Mouse (Mus musculus) regulatory T cell (primary cell): ENCODE data around the gene Pax7.

Experiments used
- in situ Hi-C: fragments of 300-600 bp; cut with MboI, MseI; formaldehyde crosslinking; loops from one replicate; pipeline ENCODE4 v1.15.1; 2025; ENCODE audit warnings: high pct_unique_total_duplicates

Gene Pax7

DNA sequence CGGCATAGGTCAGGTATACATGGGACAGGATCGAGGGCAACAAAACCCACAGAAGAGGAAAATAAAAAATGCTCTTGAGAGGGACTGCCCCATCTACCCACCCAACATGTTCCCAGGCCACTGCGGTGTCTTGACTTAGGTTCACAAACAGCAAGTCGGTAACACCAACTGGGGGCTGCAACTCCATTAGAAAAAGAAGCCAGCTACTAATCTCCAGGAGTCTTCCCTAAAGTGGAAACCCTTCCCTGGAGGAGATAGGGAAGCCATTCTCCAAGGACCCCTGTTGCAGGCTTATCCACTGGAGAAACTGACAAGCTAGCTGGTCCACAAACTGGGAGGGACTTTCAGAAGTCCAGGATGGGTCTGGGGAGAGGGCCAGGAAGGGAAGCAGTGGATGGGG lies 21.4 kb downstream of the Pax7 start:
- in situ Hi-C loops, result no loop called here

DNA sequence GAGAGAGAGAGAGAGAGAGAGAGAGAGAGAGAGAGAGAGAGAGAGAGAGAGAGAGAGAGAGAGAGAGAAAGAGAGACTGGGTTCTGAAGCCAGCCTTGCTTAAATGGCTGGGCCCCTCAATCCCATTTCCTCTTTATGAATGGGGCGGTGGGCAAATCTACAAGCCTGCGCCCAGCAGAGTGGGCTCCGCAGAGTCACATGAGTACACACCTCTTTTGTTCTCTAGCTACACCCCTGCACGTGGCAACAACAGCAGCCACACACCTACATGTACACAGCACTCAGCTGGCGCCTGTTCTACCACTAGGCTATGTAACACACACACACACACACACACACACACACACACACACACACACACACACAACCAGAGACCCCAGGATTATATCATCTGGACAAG lies 21.9 kb downstream of the Pax7 start:
- in situ Hi-C loops, result no loop called here

DNA sequence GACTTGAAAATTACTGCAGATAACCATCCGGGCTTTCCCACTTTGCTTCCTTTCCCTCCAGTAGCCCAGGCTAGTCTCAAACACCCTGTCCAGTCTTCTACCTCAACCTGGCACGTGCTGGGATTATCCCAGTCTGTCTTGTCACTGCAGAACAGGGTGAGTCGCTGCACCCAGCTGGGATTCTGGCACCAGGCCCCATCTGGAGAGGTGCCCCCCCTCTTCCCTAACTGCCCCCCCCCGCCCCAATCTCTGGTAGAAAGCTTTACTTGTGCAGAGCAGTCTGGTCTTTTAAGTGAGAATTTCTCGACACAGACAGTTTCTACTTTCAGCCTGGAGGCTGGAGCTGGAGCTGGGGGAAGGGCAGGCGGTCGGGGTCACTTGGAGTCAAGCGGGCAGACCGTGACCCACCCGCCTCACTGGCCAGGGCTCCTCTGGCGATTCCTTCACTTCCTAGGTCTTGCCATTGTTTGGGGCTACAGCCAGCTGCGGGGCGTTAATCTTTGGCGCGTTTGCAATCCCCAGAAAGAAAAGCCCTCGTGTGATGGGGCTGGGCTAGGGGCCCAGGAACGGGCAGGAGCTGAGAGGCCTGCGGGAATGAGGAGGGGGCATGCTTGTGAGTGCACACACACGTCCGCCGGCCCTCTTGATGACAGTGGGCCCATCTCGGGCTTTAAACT lies 22.4 kb downstream of the Pax7 start:
- in situ Hi-C loops, result no loop called here

DNA sequence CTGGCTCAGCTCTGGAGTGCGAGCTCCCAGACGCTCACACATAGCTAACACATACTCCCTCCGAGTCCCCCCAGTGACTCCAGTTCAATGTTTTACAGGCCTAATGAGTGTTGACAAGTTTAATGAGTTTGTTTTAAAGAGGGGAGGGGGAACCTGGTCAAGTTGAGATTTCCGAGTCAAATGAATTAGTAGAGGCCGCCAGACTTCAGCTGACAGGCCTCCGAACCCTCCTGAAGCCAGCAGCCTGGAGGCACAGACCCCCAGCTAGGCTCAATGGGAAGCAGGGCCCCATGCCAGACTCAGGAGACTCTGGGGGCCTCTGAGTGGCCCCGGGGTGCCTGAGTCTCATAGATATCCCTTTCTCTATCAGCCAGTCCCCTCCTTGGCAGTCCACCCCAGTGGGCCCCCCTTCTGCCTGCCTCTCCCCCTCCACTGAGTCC lies 23.9 kb downstream of the Pax7 start:
- in situ Hi-C loops, result no loop called here

DNA sequence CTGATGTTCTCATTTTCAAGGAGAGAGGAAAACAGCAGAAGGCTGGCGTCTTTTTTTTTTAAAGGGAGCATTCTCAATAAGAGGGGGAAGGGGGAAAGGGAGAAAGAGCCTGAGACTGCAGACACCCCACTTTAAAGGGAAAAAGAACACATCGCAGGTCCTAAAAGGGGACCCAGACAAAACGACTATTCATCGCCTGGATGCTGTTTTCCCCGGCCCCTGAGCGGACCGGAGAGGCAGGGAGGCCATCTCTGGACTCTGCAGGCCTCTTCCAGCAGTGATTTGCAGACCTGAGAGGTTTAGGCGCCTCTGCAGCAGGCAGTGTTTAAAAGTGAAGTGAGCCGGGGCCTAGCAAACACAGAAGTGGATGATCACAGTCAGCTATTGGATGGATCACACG lies 25.5 kb downstream of the Pax7 start:
- in situ Hi-C loops, result no loop called here

DNA sequence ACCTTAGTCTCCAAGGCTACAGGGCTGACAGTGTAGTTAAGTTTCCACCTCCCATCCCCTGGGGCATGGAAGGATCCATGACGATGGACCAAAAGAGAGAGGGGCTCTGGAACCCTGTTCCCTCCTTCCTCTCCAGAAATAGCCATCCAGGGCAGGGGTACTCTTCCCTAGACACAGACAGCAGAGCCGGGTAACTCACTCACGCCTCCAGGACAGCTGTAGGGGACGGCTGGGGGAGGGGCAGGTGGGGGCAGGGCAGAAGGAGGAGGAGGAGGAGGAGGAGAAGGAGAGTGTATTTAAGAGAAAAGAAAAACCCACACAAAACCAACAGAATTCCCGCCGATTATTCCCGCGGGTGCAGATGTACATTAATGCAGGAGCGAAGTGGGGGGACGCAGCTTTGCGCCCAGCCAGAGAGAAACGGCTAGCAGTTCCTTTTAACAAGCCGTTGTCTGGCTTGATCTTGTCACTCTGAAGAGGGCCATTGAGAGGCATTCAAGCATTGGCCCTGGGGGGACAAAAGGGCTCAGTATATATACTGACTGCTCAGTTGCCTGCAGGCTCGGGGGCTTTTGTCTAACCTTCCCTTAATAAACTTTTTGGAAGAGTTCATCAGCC lies 26.0 kb downstream of the Pax7 start:
- in situ Hi-C loops, result no loop called here

DNA sequence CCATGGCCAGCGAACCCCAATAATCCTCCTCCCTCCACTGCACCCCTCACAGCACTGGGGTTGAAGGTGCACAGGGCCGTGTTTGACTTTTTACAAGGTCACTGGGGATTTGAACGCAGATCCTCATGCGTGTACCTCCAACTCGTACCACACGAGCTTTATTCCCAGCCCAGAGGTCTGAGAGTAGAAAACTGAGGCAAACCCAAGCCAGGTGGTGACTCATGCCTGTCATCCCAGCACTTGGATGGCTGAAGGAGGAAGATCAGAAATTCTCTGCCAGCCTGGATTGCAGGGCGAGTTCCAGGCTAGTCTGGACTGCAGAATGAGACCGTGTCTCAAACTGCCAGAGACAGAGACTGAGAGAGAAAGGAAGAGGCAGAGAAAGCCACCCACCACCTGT lies 28.4 kb downstream of the Pax7 start:
- in situ Hi-C loops, result no loop called here

DNA sequence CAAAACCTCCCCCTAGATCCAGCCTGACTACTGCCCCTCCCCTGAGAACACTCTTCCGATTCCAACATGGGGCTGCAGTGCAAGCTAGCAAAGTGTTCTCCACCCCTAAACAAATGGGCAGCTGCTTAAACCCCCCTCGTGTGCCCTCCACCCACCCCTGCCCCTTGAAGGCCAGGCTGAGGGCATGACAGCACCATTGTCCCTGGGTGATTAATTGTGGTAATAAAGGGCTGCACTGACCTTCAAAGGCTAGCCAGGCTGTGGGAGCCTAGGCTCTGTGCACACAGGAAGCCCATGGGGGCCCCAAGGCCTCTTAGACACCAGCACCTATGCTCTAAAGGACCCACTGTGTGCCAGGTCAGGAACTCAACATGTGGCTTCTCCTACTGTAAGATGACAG lies 29.3 kb downstream of the Pax7 start:
- in situ Hi-C loops, result no loop called here

DNA sequence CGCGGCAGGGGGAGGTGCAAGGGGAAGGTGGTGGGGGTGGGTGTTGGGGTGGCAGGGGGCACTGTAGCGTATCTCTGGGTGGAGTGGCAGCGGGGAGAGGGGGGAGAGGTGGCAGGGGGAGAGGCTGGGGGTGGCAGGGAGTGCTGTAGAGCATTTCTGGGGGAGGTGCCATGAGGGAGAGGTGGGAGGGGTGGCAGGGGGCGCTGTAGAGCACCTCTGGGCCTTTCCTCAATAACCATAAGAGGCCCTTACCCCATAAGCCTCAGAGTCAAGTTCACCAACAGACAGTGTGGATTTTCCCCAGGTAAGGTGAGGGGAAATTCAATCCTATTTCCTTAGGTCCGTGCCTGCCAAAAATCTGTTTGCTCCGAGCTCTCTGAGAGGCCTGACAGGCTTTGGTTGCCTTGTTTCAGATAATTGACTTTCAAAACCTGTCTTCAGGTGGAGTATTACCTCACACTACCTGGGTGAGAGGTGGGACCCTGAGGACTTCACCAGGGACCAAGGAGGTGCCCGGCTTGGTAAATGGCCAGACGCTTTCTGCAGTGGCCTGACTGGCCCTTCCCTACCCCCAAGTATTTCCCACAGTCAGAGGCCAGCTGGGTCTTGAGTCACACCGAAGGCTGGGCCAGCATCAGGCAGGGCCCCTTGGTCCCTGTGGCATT lies 33.8 kb downstream of the Pax7 start:
- in situ Hi-C loops, result no loop called here

DNA sequence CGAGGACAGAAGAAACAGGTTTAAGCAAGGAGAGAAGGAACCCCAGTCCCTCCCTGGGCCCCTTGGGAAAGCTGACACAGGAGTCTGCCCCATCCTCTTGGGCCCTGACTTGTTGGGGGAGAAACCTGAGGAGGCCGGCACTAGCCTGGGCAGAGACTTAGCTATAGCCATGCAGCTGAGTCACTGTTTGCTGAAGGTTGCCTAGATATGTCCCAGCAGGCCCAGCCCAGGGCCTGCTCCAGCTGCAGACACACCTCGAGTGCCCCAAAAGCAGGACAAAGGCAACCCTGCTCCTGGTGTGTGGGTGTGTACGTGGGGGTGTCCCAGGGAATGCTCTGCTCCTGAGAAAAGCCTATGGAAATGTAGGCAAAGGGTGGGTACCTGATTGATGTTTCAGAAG lies 36.0 kb downstream of the Pax7 start:
- in situ Hi-C loops, result no loop called here

DNA sequence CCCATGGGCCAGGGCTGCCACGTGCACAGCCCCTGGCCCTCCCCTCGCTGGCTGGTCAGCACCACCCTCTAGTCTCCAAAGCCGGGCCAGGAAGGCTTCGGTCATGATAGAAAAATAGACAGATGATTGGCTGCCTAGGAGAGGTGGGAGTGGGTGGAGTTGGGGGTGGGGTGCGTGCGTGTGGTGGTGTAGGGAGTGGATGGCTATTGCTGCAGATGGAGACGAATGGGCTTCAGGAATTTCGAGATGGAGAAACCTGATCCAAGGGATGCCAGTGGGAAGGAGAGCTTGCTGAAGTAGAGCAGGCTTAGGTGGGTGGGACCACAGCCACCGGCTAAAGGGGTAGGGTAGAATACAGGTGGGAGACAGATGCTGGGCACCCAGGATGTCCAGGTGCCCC lies 37.2 kb downstream of the Pax7 start:
- in situ Hi-C loops, result no loop called here

DNA sequence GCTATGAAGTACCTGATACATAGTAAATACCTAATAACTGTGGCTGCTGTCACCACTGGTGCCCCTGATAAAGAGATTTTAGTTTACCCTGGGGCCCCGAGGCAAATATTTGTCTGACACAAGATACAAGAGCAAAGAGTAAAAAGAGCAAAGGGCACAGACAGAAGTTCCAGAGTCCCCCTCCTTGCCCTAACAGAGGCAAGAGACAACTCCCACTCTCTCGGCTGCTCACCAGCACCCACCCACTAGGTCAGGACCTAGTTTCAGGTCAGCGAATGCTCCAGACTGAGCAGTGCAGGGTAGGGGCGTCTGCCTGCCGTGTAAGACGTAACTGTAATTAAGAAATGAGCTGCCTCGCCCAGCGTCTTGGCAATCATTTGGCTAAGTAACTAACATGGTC lies 42.2 kb downstream of the Pax7 start:
- in situ Hi-C loops, result no loop called here

DNA sequence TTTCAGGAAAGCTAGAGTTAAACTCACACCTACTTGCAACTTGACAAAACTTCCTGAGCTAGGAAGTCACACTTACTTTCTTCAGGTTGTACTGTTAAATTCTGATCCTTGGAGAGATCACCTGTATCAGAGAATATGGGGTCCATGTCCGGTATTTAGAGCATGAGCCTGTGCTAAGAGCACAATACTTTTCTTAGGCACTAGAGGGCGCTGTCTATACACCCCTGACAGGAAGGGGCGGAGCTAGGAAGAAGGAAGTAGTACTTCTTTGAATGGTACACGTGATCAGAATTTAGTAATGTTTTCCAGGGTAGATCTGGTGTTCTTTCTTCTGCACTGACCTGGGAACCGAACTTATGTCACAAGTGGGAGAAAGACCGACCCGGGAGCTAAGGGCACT lies 43.6 kb downstream of the Pax7 start:
- in situ Hi-C loops, result no loop called here

DNA sequence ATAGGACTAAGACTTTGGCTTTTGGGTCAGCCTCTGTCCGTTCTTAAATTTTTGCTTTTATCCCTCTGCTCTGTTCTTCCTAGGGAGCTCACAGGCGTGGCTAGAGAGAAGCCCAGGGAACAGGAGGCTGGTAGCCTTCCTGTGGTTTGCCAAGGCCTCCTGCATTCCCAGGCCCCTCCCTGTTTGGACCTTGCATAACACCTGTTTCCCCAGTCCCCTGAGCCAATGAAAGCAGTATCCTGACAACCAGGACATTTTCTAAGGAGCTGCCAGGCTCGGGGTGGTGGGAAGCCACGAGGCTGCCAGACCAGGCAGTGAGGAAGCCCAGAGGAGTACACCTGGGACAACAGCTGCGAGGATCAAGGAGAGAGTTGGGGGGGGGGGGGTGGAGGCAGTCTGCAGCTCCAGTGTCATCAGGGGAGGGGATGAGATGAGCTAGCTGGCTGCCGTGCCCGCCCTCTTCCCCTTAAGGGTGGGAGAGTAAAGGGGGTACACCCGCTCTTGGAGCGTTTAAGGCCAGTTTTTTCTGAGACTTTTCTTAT lies 50.3 kb downstream of the Pax7 start:
- in situ Hi-C loops, result no loop called here

DNA sequence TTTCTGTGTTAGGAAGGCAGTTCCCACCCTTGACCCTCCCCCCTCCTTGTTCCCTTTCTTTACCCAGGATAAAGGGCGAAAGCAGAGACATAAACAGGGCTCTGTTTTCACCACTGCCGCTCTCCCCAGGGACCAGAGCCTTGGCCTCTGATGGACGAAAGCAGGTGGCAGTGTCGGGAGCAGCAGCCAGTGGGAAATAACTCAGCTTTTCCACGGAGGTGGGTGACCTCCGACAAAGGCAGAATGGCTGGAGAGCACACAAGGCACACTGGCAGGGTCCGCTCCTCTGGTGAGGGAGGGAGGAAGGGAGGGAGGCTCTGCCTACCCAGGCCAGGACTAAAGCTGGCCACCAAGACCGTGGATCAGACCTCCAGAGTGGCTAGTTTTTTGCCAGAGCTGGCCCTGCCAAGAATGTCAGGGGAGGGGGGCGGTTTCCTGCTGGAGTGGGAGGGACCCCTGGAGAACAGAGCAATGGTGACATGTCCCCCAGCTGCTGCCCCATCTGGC lies 62.1 kb downstream of the Pax7 start:
- in situ Hi-C loops, result no loop called here

DNA sequence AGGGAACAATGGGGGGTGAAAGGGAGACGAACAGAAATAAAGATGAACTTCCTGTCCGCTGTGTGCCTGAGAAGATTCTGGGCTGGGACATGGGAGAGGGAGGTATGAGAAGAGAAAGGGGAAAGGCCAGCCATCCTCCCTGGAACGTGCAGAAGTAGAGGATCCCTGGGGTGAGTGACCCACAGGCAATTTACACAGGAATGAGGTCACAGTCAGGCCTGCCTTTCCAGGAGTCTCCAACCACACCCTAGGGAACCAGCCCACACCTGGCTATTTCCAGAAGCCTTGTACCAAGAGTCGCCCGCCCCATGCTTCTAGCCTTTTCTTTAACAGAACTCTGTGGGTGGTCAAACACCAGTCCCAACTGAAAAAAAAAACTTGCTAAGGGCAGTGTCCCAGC lies 65.5 kb downstream of the Pax7 start:
- in situ Hi-C loops, result no loop called here

DNA sequence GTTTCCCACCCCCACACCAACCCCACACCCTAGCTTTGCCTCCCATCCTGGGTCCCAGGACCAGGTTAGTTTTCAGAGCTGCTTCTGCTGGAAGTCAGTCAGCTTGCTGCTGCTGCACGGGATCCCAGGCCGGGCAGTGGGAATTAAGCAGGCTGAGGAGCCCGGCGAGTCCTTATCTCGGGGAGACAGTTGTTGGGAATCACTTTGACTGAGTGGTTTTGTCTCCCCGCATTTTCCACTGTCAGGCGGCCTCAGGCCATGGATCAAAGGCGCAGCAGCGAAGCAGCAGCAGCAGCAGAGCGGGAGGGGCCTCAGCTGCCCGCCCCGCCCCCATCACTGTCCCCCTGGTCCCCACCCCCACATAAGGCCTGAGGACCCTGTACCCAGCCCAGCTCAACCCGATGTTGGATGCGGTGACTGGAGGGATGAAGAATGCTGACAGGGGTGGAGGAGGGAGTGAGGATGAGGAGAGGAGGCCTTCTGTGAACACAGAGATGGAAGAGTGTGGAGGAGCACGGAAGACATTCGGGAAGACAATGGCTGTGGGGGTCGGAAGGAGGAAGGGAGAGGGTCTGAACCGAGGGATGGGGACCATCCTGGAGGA lies 66.1 kb downstream of the Pax7 start:
- in situ Hi-C loops, result no loop called here

DNA sequence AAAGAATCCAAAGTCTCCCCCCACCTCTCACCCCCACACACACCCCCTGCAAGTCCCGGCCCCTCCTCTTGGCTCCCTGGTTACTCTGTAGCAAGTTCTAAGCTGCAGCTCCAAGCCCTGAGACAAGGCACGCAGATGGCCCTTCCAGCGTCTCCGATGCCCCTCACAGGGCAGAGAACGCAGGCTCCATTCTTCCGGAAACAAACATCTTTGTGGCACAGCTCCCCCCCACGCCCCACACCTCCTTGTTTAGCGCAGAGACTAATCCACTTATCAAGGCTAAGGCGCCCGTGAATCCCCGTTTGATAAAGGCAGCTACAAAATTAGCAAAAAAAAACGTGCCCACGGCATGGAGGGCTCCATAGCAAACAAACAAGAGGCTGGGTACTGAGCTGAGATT lies 71.4 kb downstream of the Pax7 start:
- in situ Hi-C loops, result no loop called here

DNA sequence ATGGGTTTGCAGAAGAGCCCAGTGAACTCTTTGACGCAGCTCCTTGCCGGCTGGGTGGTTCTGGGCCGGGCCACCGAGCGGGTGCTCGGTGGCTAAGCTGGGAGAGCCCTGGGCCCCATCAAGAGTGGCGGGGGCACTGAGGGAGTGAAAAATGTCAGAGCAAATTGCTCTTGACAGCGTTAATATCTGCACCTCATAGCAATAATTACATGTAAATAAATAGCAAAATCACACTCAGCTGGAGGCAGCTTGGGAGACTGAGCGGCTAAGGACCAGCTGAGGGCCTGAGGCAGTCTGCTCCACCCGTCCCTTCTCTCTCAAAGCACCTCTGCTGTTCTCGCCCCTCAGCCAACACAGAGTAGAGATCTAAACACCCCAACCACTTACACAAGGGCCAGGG lies 72.6 kb downstream of the Pax7 start:
- in situ Hi-C loops, result no loop called here

DNA sequence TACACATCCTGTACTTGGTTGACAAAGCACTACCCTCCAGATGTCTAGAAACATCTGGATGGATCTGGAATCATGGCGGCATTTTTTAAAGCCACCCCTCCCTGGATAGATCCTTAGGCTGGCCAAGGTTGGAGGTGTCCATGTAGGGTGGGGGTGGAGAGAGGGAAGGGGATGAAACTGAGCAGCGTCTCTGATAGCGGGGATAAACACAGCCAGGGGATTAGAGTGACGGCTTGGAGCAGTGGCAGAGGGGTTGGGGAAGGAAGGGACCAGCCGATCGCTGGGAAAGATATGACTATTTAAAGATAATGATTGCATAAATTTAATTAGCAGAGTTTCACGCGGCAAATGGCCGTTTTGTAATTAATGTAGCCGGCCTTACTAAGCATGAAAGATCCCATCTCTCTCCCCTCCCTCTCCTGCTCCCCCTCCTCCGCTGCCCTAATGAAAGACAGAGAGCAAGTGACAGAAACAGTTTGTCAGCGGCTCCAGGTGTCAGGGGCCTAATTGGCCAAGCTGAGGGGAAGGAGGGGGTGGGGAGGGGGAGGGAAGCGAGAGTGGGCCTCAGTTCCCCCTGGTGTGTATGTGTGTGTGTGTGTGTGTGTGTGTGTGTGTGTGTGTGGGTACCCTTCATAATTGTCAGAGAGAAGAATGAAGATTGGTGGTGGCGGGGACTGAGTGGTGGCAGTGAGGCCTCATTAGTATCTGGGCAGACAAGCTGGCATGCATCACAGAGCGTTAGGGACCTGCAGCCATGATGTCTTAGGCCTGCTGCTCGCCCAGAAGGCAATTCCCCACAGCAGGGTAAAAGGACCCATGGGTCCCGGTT lies 74.6 kb downstream of the Pax7 start:
- in situ Hi-C loops, result no loop called here

DNA sequence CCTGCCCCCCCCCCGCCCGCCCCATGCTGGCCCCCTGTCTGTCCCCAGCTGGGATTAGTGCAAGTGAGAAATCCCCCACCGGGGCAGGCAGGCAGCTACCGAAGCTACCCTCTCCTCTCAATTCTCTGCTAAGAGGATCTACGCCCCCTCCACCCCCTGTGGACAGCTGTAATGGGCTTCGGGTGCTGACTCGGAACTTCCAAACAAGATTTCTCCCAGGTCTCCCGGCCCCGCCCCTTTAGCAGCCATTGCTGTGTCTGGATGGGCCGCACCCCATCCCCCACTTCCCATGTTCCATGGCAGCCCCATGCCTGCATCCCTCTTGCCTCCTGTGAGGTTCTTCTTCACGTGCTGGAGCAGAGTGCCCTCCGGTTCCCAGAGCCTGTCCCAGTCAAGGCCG lies 76.4 kb downstream of the Pax7 start:
- in situ Hi-C loops, result no loop called here
